Mouse (Mus musculus) splenic B cell, adult 2 months (primary cell): Measurements from ENCODE around the gene Nr1h4.
A peak's percentile ranks its signal among the peaks of the same experiment; 100 is the strongest.

ENCODE experiments used
- DNase-seq: peaks from one replicate; pipeline ENCODE4 v3.0.0-alpha.2; 2011; ENCODE audit warnings: low read depth, low spot score
- H3K27me3 ChIP-seq: 2 replicates; pipeline ENCODE4 v1.6.1; 2012; ENCODE audit warnings: mild to moderate bottlenecking, low read length, moderate library complexity, mixed read lengths; ENCODE audit not compliant: control insufficient read depth, poor library complexity, insufficient read depth, severe bottlenecking
- H3K36me3 ChIP-seq: 2 replicates; pipeline ENCODE4 v1.6.1; 2012; ENCODE audit warnings: mild to moderate bottlenecking, low read length, moderate library complexity, mixed read lengths; ENCODE audit not compliant: control insufficient read depth, poor library complexity, insufficient read depth, severe bottlenecking

Nr1h4 gene

DNA sequence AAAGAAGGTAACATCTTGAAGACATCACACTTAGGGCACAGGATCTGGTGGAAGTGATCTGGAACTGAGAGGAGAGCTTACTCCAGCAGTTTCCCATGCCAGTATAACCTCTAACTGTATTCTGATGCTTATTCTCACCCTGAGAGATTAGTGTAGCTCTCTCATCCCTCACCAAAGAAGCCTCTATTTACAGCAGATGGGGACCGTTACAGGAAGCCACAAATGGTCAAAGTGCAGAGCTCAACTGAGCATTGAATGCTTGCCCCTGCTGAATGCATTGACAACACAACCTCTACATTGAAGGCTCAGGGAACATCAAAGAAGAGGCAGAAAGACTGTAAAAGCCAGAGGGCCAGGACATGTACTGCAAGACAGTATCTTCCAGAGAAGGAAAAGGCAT, 125.8 kb downstream of the Nr1h4 start:
- Histone ChIP-seq H3K36me3 (no peaks in the 10 kb centered on the region), H3K27me3 (no peaks in the 10 kb centered on the region)
- DNase-seq, result no peak

GRCm38 (mm10) chr10:89406733-89407484, 126.5 kb downstream of the Nr1h4 start:
- DNase-seq, result peak; percentile 8
- Histone ChIP-seq H3K27me3 (no peaks in the 10 kb centered on the region), H3K36me3 (no peaks in the 10 kb centered on the region)

DNA sequence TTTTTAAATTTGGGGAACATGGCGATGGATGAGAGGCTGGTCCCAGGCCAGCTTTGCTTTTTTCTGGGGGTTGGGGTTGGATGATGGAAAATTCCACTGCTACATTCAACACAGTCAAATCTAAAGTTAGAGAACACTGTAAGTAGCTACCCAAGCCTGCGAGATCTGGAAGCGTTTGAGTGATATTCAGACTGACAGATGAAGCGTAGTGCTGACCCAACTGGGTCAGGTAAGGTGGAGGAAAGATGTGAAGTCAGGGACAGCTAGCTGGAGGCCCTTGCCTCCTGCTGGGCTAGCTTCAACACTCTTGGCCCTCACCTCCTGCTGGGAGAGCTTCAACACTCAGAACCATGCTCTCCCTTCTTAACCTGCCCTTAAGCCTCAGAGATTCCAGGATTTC, 128.4 kb downstream of the Nr1h4 start:
- H3K36me3 ChIP-seq, result no peaks in the 10 kb centered on the region
- no peaks in the 10 kb centered on the region for H3K27me3 ChIP-seq
- no peak for DNase-seq
